Mouse (Mus musculus): ENCODE measurements around the gene Cep41.

- TF ChIP-seq POLR2A (IDR thresholded peaks at IDR 0.05; ENCODE audit: insufficient read length, low read depth): no peak
- TF ChIP-seq USF1 (IDR thresholded peaks at IDR 0.05; ENCODE audit: low read depth): no peak
- no peak for TF ChIP-seq E2F4 (IDR thresholded peaks at IDR 0.05; ENCODE audit: insufficient read depth)
- no peak for TF ChIP-seq MYOG (IDR thresholded peaks at IDR 0.05; ENCODE audit: control insufficient read depth in 1 of 3, insufficient read depth in 1 of 3, insufficient read length in 2 of 3, low read depth in 2 of 3)
- TF ChIP-seq TCF12 (IDR thresholded peaks at IDR 0.05; ENCODE audit: insufficient read depth, poor library complexity, severe bottlenecking): no peak
- no peak for TF ChIP-seq MAX (IDR thresholded peaks at IDR 0.05; ENCODE audit: low read depth)
- no peak for TF ChIP-seq MYOD1 (IDR thresholded peaks at IDR 0.05; ENCODE audit: control insufficient read depth in 1 of 3, insufficient read length in 2 of 3, low read depth in 2 of 3)
- TF ChIP-seq CEBPB (IDR thresholded peaks at IDR 0.05; ENCODE audit: insufficient read depth, poor library complexity, severe bottlenecking): no peak
Observed at GRCm38 (mm10) chr6:30658619-30659018, 34.9 kb downstream of the Cep41 start.

Data from myocyte (in vitro differentiated cells).